Mouse (Mus musculus) stomach, embryonic 14.5 days (tissue): ENCODE measurements at regions not wholly inside any gene's neighbourhood (a gene's known extent, or its start where the extent isn't known, plus 50 kb on each side); places are given as distances from the start of the nearest gene placed in this dataset.

ENCODE experiments used
- ATAC-seq: fragments of 200-750 bp; cut with Nextera tagmentation; 2 replicates; pipeline ENCODE4 v1.8.0; 2017; ENCODE audit warnings: low read depth, moderate TSS enrichment; ENCODE audit not compliant: insufficient number of reproducible peaks, insufficient read depth, low FRiP score
- H3K27ac ChIP-seq: fragments of 300-500 bp; sonication (generic); 2 replicates; pipeline ENCODE4 v1.5.1; 2014; ENCODE audit warnings: mild to moderate bottlenecking, low read length, moderate library complexity, mixed read lengths
- H3K27me3 ChIP-seq: fragments of 300-500 bp; sonication (generic); 2 replicates; pipeline ENCODE4 v1.6.1; 2014; ENCODE audit warnings: low read length, control low read depth, mixed read lengths; ENCODE audit not compliant: control insufficient read depth, insufficient read depth
- H3K36me3 ChIP-seq: fragments of 300-500 bp; sonication (generic); 2 replicates; pipeline ENCODE4 v1.6.1; 2014; ENCODE audit warnings: mild to moderate bottlenecking, control low read depth, low read length, moderate library complexity, mixed read lengths; ENCODE audit not compliant: control insufficient read depth, insufficient read depth
- H3K4me1 ChIP-seq: fragments of 300-500 bp; sonication (generic); 2 replicates; pipeline ENCODE4 v1.6.1; 2014; ENCODE audit warnings: low read length, control low read depth, mixed read lengths; ENCODE audit not compliant: control insufficient read depth, insufficient read depth
- H3K4me2 ChIP-seq: fragments of 300-500 bp; sonication (generic); replicated peaks from 2 replicates; pipeline ENCODE4 v1.6.1; 2014; ENCODE audit warnings: low read depth, low read length, control low read depth
- H3K4me3 ChIP-seq: fragments of 300-500 bp; sonication (generic); 2 replicates; pipeline ENCODE4 v1.5.1; 2014; ENCODE audit warnings: low read depth, low read length, control low read depth
- H3K9ac ChIP-seq: fragments of 300-500 bp; sonication (generic); replicated peaks from 2 replicates; pipeline ENCODE4 v1.6.1; 2014; ENCODE audit warnings: low read depth, mild to moderate bottlenecking, control low read depth, low read length, moderate library complexity, mixed read lengths
- H3K9me3 ChIP-seq: fragments of 300-500 bp; sonication (generic); 2 replicates; pipeline ENCODE4 v1.6.1; 2016; ENCODE audit warnings: low read depth, low read length, control low read depth; ENCODE audit not compliant: control insufficient read depth
- WGBS: fragments of 180-500 bp; shearing (Covaris S2); extraction: QIAGEN DNeasy Blood & Tissue Kit; methylation state at CpG from one replicate; pipeline ENCODE4 v1.1.7; 2014; 5-methylcytosine and 5-hydroxymethylcytosine counted together

DNA sequence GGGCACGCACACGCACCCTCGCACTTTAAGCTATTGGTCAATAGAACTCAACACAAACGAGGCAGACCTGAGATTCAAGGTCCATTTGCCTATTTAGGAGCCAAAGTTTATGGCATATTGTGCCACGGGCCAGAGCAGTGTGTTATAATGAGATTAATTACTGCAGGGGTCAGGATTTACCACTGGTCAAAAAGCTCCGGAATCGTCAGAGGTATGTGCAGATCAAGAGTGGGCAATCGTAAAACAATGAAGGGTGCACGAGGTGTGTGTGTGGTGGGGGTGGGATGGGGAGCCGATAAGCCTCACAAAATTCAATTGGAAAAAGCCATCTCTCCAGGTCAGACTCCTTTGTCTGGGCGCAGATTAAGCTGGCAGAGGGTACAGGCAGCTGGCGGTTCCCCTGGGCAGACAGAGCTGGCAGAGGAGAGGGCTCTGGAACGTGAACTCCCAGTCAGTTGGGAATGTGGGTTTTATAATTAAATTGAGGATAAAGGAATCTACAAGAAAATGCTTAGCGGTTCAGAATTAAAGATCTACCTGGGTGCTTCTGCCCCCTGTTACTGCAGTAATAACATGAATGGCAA is 97.4 kb upstream of the Itga6 start:
- Histone ChIP-seq H3K9ac (no peak overlapping the region), H3K4me2 (no peak overlapping the region), H3K27ac (no peak overlapping the region), H3K9me3 (no peaks in the 10 kb centered on the region), H3K27me3 (no peaks in the 10 kb centered on the region), H3K4me1 (0 out of 2 replicates have a peak, but pooled peaks cover 3% of the 10 kb centered on the region), H3K4me3 (no peak overlapping the region), H3K36me3 (no peaks in the 10 kb centered on the region)
- ATAC-seq = no peak
- 74% methylated on average over 14 of the region's 14 CpGs for WGBS

DNA sequence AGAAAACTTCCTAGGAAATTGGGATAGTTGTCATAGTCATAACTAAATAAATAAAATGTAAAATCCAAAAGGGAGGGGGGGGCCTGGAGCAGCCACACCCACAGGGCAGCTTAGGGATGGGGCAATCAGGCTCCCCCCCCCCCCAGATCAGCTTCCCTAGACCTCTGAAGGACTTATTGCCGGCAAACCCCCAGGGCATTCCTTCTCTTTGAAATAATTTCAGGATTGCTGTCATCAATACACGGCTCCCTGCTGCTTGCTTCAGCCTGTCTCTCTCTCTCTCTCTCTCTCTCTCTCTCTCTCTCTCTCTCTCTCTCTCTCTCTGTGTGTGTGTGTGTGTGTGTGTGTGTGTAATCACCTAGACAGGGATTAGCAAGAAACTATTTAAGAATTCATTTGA is 93.8 kb upstream of the Itga6 start:
- Histone ChIP-seq H3K9ac (no peak overlapping the region), H3K9me3 (no peaks in the 10 kb centered on the region), H3K27ac (no peak overlapping the region), H3K27me3 (no peaks in the 10 kb centered on the region), H3K4me3 (no peak overlapping the region), H3K36me3 (no peaks in the 10 kb centered on the region), H3K4me1 (peaks cover 10% of the 10 kb centered on the region; the same call in 1 of the 2 replicates), H3K4me2 (no peak overlapping the region)
- ATAC-seq = no peak
- 30% methylated on average over 2 of the region's 2 CpGs for WGBS

DNA sequence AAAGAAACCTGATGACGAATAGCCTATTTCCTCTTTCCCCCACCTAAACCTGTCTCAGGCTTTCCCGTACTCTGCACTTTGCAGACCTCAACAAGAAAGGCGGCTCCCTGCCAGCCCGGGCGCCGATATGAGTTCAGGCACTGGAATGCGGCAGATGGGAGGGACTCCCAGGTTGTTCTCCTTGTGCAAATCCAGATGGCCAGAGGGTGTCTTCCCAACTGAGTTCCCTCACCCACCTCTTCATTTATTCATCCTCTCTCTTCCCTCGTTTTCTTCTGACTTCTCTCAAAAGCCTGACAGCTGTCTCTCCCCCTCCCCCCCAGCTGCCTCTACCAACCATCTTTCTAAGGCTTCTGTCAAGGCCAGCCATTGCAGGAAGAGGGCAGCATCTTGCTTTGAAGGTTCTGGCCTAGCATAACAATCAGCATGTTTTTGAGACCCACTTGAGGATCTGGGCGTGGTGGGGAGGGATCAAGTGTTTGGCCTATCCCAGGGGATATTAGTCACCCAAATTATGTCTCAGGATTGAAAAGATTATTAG is 93.1 kb upstream of the Itga6 start:
- Histone ChIP-seq H3K4me1 (peaks cover 10% of the 10 kb centered on the region; the same call in 1 of the 2 replicates), H3K4me3 (no peak overlapping the region), H3K27ac (no peak overlapping the region), H3K36me3 (no peaks in the 10 kb centered on the region), H3K9ac (no peak overlapping the region), H3K4me2 (no peak overlapping the region), H3K9me3 (no peaks in the 10 kb centered on the region), H3K27me3 (no peaks in the 10 kb centered on the region)
- WGBS = 13% methylated on average over 9 of the region's 9 CpGs
- ATAC-seq = no peak

DNA sequence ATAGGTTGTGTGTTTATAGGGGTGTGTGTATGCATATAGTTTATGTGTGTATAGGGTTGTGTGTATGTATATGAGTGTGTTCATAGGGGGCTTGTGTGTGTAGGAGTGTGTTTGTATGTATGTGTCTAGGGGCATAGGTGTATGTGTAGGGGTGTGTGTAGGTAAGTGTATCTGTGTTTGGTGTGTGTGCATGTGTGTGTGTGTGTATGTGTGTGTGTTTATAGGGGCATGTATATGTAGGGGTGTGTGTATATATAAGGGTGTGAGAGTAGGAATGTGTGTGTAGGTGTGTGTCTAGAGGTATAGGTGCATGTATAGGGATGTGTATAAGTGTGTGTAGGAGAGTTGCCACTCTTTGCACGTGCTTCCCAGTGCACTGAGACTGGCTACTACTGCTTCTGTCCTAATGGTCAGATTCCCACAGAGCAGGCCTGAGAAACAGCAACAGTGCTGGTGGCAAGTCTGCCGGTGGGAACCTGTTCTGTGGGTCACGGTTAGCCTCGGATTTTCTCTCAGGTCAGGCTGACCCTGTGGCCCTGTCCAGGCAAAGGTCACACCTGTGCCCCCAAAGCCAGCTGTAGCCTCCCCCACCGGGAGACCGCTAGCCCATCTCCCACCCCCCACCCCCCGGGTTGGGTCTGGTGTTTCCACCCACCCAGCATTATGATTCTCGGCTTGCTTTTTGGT is 90.5 kb upstream of the Itga6 start:
- no peaks in the 10 kb centered on the region for H3K9me3 ChIP-seq
- peaks cover 10% of the 10 kb centered on the region; the same call in 1 of the 2 replicates for H3K4me1 ChIP-seq
- H3K9ac ChIP-seq = no peak overlapping the region
- H3K4me2 ChIP-seq = no peak overlapping the region
- 26% methylated on average over 8 of the region's 8 CpGs for WGBS
- no peaks in the 10 kb centered on the region for H3K27me3 ChIP-seq
- no peak overlapping the region for H3K27ac ChIP-seq
- ATAC-seq = no peak
- no peak overlapping the region for H3K4me3 ChIP-seq
- no peaks in the 10 kb centered on the region for H3K36me3 ChIP-seq

DNA sequence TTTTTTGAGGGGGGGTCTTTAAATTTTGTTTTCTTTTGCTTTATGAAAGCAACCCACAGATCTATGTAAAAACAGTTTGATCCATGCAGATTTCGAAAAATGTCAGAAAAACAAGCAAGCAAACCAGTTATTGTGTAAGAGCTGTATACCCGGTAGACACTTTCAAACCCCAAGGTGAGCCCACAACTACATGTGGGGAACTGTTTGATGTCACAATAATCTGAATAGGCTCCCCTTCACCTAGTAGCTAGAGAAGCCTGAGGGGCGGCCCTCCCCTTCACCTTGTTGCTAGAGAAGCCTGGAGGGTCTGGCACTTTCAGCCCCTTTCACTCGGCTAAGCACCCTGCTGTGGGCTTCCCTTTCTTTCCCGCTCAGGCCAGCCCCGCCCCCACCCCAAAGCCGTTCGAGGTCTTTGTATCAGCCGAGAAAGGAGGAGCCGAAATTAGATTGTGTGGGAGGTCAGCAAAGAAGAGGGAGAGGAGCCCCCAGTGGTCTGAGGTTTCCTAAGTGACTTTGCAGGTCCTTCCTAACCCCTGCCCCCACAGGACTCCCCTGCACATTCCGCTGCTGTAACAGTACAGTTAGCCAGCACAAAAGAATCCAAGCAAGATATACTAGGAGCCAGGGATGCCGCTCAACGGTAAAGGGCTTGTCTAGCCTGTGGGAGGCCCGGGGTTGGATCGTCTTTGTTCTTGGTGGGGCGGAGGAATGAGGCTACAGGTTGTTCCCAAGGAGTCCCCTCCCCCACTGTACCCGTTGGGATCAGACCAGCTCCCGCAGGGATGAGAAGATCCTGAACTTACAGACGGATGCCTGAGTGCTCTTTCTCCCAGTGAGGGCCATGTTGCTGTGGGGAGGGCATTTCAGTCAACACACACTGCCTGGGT is 89.7 kb upstream of the Itga6 start:
- H3K27me3 ChIP-seq = no peaks in the 10 kb centered on the region
- WGBS = 5% methylated on average over 19 of the region's 19 CpGs
- H3K9ac ChIP-seq = no peak overlapping the region
- peaks cover 10% of the 10 kb centered on the region; the same call in 1 of the 2 replicates for H3K4me1 ChIP-seq
- H3K36me3 ChIP-seq = no peaks in the 10 kb centered on the region
- peak; percentile 51; the same call in 1 of the 2 replicates for ATAC-seq
- peak overlapping the region; percentile 10; the same call in 1 of the 2 replicates for H3K4me3 ChIP-seq
- H3K4me2 ChIP-seq = peak overlapping the region; percentile 56
- no peak overlapping the region for H3K27ac ChIP-seq
- H3K9me3 ChIP-seq = no peaks in the 10 kb centered on the region

- no peaks in the 10 kb centered on the region for H3K36me3 ChIP-seq
- ATAC-seq = no peak
- WGBS = 64% methylated on average over 8 of the region's 8 CpGs
Measured at GRCm38 (mm10) chr2:71656611-71657244, 88.7 kb upstream of the Itga6 start.

DNA sequence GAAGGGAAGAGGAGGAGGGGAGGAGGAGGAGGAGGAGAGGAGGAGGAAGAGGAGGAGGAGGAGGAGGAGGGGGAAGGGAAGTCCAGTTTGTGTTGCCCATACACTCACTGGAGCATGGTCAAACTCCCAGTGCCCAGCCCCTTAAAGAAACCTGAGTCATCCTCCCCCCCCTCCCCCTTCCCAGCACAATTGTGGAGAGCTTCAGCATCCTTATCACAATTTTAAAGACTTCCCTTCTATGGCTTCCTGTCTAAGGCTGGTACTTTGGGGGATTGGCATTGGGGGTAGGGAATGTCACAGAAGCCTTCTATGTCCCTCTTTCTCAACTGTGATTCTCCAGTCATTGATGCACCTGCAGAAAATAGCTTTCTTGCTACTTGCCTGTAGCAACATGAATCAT is 84.0 kb upstream of the Itga6 start:
- no peaks in the 10 kb centered on the region for H3K4me1 ChIP-seq
- H3K27me3 ChIP-seq = no peaks in the 10 kb centered on the region
- no peaks in the 10 kb centered on the region for H3K36me3 ChIP-seq
- no peak overlapping the region for H3K4me3 ChIP-seq
- no peaks in the 10 kb centered on the region for H3K9me3 ChIP-seq
- no peak overlapping the region for H3K9ac ChIP-seq
- no peak for ATAC-seq
- H3K4me2 ChIP-seq = no peak overlapping the region
- H3K27ac ChIP-seq = no peak overlapping the region

More at GRCm38 (mm10) chr2:71656611-71657244, 88.7 kb upstream of the Itga6 start:
- Histone ChIP-seq H3K9ac (no peak overlapping the region), H3K27me3 (no peaks in the 10 kb centered on the region), H3K4me3 (no peak overlapping the region), H3K4me1 (peaks cover 10% of the 10 kb centered on the region; the same call in 1 of the 2 replicates), H3K27ac (no peak overlapping the region), H3K4me2 (no peak overlapping the region), H3K9me3 (no peaks in the 10 kb centered on the region)

- no peak overlapping the region for H3K9ac ChIP-seq
- H3K27me3 ChIP-seq = no peaks in the 10 kb centered on the region
- no peak overlapping the region for H3K4me3 ChIP-seq
- H3K4me1 ChIP-seq = no peaks in the 10 kb centered on the region
- H3K36me3 ChIP-seq = no peaks in the 10 kb centered on the region
- H3K27ac ChIP-seq = no peak overlapping the region
- H3K4me2 ChIP-seq = no peak overlapping the region
- no peaks in the 10 kb centered on the region for H3K9me3 ChIP-seq
- no peak for ATAC-seq
- WGBS = 90% methylated on average over 5 of the region's 5 CpGs
Measured at GRCm38 (mm10) chr2:71661986-71662385, 83.4 kb upstream of the Itga6 start.
